Mouse (Mus musculus) thymus, adult 2 months (tissue): Measurements from ENCODE around the gene Il23r.

Experiments used
- CTCF ChIP-seq: fragments of 200-500 bp; IDR thresholded peaks from 2 replicates; pipeline ENCODE4 v1.5.1; 2012; ENCODE audit warnings: mild to moderate bottlenecking, control low read depth, low read length, moderate library complexity, borderline replicate concordance; ENCODE audit not compliant: control insufficient read depth, poor library complexity, insufficient read depth; ENCODE audit errors: extremely low read depth
- POLR2A ChIP-seq: fragments of 200-500 bp; IDR thresholded peaks from 2 replicates; pipeline ENCODE4 v1.6.1; 2012; ENCODE audit warnings: mild to moderate bottlenecking, low read length, control low read depth, moderate library complexity; ENCODE audit not compliant: control insufficient read depth, poor library complexity, insufficient read depth; ENCODE audit errors: extremely low read depth

- no peak for TF ChIP-seq CTCF
- TF ChIP-seq POLR2A = no peak
These were observed 69.9 kb downstream of the Il23r start for GRCm38 (mm10) chr6:67421761-67422160.
